Mouse (Mus musculus) adipocyte (in vitro differentiated cells): ENCODE measurements around the gene Dip2a.

Source experiments
- DNase-seq: peaks from one replicate; pipeline ENCODE4 v3.0.0-alpha.2; 2016; ENCODE audit warnings: low spot score

Gene Dip2a

GRCm38 (mm10) chr10:76344711-76345539, at the start of gene Dip2a:
Gene Dip2a, minus strand, starts transcription at chr10:76345291.
- DNase-seq = peak; percentile 81

DNA sequence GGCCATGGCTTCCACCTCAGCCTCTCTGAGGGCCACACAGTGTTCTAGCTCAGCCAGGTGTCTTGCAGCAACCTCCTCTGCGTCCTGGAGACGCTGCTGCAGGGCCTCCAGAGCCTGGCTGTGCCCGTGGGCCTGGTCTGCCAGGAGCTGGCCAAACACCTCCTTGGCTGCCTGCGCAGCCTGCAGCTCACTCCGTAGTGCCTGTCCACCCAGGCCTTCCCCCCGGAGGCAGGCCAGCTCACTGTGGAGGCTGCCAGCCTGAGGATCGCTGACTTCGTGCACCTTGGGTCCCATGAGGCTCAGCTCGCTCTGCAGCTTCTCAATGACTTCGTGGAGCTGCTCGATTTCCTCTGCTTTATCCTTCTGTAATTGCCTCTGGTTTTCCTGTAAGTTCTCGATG, 47.5 kb upstream of the Dip2a start:
- no peak for DNase-seq

GRCm38 (mm10) chr10:76391786-76392185, 46.7 kb upstream of the Dip2a start:
- no peak for DNase-seq

- no peak for DNase-seq
These were observed 46.1 kb upstream of the Dip2a start for GRCm38 (mm10) chr10:76391166-76391565.

GRCm38 (mm10) chr10:76374981-76375380, 29.9 kb upstream of the Dip2a start:
- DNase-seq = no peak

GRCm38 (mm10) chr10:76371736-76372135, 26.6 kb upstream of the Dip2a start:
- DNase-seq = no peak

- DNase-seq = no peak
These were observed 23.7 kb upstream of the Dip2a start for GRCm38 (mm10) chr10:76368766-76369165.

DNA sequence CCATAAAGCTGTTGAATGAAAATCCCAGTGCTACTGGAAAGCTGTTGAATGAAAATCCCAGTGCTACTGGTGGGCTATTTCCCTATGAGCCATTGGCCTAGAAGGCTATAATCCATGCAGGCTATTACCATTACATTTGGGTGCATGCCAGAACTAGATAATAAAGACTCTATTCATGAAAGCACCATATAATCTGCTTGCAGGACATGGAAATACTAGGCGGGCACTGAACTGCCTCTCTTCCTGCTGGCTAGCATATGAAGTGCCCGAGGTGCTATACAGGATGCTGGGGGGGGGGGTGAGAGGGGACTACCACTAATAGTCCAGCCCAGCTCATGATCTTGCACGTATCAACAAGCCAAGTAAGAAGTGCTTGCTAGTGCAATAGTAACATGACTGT, 18.1 kb upstream of the Dip2a start:
- no peak for DNase-seq

DNA sequence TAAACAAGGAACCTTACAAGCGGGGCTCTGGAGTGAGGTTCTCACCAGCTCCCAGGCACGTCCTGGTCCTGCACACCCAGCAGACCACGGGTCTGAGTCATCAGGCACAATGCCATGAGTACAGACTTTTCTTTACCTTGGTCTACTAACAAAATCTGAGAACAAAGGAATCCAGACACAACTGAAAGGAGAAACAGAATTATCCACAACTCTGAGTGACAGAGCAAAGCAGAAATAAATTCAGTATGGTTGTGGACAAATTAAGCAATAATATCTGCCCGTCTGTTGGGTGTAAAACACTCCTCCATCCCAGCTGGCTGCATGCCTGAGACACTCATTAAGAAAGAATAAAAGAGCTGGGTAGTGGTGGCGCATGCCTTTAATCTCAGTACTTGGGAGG, 13.4 kb upstream of the Dip2a start:
- DNase-seq = no peak

DNA sequence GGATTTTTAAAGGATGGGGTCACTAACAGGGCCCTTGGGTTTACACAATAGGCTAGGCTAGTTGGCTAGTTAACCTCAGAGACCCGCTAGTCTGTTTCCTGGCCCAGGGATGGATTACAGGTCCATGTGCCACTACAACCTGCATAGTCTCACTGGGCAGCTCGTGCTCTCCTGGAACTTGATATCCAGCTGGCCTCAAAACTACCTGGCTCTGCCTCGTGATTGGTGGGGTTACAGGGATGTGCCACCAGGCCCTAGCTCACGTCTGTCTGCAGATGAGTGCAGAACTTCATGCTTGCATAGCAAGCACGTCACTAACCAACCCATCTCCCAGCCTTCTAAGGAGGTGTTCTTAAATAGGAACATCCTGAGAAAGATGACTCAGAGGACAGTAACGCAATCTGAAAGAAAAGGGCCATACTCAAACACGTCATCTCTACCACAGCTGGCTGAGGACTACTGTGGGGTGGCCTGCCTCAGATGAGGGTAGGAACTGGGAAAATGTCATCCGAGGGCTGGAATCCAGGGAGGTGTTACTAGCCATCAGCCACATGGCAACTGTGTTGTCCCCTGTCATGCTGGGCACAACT, 12.3 kb upstream of the Dip2a start:
- DNase-seq = no peak

- no peak for DNase-seq
These were observed 9.9 kb upstream of the Dip2a start for GRCm38 (mm10) chr10:76354974-76355373.

- no peak for DNase-seq
These were observed 8.9 kb upstream of the Dip2a start for GRCm38 (mm10) chr10:76353986-76354385.

DNA sequence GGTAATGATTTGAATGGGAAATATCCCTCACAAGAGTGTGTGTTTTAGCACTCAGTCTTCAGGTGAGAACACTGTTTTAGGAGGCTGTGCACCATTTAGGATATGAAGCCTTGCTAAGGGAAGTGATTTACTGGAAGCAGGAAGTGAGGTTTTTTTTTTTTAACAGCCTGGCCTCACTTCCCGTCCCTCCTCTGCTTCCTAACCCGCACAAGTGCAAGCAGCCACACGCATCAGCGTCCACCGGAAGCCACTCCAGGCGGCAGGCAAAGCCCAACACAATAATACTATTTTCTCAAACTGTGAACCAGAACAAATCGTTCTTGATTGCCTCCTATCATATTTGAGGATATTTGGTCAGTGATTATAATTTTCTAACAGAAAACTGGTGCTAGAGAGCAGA, 6.9 kb upstream of the Dip2a start:
- no peak for DNase-seq

DNA sequence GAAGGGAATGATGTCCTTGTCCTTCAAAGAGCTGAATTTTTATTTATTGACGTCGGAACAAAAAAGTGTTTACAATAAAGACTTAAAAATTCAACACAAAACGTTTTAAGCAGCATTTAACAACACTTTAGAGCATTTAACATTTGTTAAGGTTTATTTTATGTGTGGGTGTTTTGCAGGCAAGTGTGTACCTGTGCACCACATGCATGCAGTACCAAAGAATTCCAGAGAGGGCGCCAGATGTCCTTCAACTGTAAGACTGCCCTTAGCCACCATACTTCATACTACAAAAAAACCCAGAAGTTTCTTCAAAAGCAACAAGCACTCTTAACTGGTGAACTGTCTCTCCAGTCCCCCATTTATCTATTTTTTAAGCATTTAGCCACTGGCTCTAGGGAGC, 1.5 kb upstream of the Dip2a start:
- peak; percentile 53 for DNase-seq

DNA sequence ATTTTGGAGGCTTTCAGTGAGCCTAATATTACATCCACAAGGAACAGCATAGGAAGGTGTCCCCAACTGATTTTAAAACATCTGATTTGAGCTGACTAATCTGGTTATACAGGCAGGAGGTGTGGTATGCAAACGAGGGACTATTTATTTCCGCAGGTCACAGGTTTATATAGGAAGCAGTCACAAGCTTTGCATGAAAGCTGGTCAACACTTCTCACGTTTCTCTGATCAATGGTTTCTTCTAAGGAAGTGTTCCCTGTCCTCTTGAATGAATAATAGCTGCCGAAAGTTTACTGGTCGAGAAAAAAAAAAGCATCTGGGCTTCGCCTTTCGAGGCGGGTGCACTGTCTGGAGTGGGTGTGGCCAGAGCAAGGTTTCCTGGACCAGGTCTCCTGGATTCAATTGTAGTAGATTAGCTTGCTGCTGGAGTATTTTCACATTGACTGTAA, 976 bp upstream of the Dip2a start:
- DNase-seq = no peak

- no peak for DNase-seq
These were observed 430 bp upstream of the Dip2a start for GRCm38 (mm10) chr10:76345540-76345902.

GRCm38 (mm10) chr10:76334350-76334749, 10.7 kb downstream of the Dip2a start:
- DNase-seq = peak; percentile 49

- DNase-seq = no peak
These were observed 13.1 kb downstream of the Dip2a start for GRCm38 (mm10) chr10:76332040-76332439.

DNA sequence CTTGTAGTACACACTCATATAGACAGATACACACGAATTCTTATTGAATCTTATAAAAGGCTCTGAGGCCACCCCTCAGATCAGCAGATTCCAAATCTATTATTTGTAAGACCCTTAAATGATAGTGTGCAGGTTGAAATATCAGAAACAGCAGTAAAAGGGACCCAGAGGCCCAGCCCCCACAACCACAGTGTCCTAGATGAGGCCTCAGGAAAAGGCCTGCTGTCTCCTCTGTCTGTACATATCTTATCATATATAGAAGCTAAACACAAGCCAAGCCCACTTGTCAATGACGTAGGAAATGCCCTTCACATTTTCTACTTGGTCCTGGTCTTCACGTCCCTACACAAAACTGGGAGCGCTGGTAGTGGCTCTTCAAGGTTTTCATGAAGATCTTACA, 16.0 kb downstream of the Dip2a start:
- DNase-seq = no peak

GRCm38 (mm10) chr10:76328574-76328973, 16.5 kb downstream of the Dip2a start:
- no peak for DNase-seq

DNA sequence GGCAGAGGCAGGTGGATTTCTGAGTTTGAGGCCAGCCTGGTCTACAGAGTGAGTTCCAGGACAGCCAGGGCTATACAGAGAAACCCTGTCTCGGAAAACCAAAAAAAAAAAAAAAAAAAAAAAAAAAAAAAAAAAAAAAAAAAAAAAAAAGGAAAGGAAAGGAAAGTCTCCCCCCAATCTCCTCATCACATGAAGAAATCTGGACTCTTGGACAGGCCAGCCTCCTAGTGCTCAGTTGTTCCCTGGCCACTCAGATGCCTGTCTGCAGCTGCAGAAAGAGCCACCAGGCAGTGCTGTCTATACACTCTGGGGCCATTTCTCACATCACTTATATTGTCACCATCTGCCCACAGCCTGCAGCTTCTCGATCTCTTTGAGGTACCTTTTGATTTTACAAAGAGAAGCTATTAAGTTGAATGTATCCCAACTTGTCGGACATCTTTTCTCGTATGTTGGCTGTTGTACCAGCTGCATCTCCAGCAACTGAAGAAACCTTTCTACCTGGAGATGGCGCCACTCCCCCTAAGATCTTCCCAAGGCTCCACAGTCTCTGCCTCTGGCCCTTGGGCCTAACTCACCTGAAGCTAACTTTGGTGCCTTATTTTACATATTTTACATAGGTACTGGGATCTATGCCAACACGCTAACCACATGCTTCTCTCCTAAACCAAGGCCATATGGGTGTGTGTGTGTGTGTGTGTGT, 18.6 kb downstream of the Dip2a start:
- DNase-seq = peak; percentile 37

GRCm38 (mm10) chr10:76317623-76318022, 27.5 kb downstream of the Dip2a start:
- DNase-seq = no peak

GRCm38 (mm10) chr10:76316194-76316593, 28.9 kb downstream of the Dip2a start:
- no peak for DNase-seq
